In genomic region chr6:60828429-60829264, GRCm38 (mm10) we compare ENCODE assay signal across 8 mouse cellular contexts. TPM values are rescaled to one million over a fixed set of nuclear protein-coding genes. Genes with fewer than 3 reads are reported as not detected.
A peak's percentile ranks its signal among the peaks of the same experiment; 100 is the strongest.
DNase-seq lines count a peak whose midpoint lies in the region; ATAC-seq and TF ChIP-seq lines count a peak whose summit lies in the region.

No protein-coding gene starts in this region.

- H3K4me2 ChIP-seq in heart, embryonic 16.5 days (ENCODE audit: low read depth, low read length): peak overlapping the region; percentile 77
- peak overlapping the region; percentile 81 for H3K4me2 ChIP-seq in liver, embryonic 14.5 days (ENCODE audit: low read depth)
- peak overlapping the region; percentile 89 for H3K4me2 ChIP-seq in neural tube, embryonic 14.5 days (ENCODE audit: low read depth, low read length)

- no peaks in the 10 kb centered on the region; the same call in 1 of the 2 replicates for H3K27me3 ChIP-seq in heart, embryonic 16.5 days (ENCODE audit: control insufficient read depth, insufficient read depth, low read length)
- no peaks in the 10 kb centered on the region; the same call in 1 of the 2 replicates for H3K27me3 ChIP-seq in liver, embryonic 14.5 days (ENCODE audit: control insufficient read depth, insufficient read depth, low read length)
- no peaks in the 10 kb centered on the region for H3K27me3 ChIP-seq in neural tube, embryonic 14.5 days (ENCODE audit: control insufficient read depth, insufficient read depth, low read length)

- ATAC-seq in heart, embryonic 16.5 days (replicated peaks; ENCODE audit: extremely low read depth, insufficient read depth, low FRiP score): peak; percentile 83
- peak; percentile 83 for ATAC-seq in liver, embryonic 14.5 days (ENCODE audit: insufficient read depth)
- ATAC-seq in neural tube, embryonic 14.5 days (ENCODE audit: low read depth): peak; percentile 91

- TF ChIP-seq EP300 in liver, embryonic 14.5 days (IDR thresholded peaks at IDR 0.05; ENCODE audit: low read depth): 0 out of 2 replicates have a peak, but pooled peaks have one; percentile 43

- peak; percentile 53 for DNase-seq in 3134 (ENCODE audit: extremely low read depth, insufficient read length, low spot score)
- peak; percentile 59 for DNase-seq in adrenal gland, postnatal 14 days
- DNase-seq in embryo, embryonic 11.5 days (ENCODE audit: low read depth, low spot score): peak; percentile 56
- peak; percentile 49 to 58 for DNase-seq in kidney, postnatal 4 days
- DNase-seq in liver, embryonic 14.5 days (ENCODE audit: low read depth in 3 of 3, low spot score in 3 of 3): peak; percentile 71 to 80 (median 76)
- DNase-seq in B cell, adult 2 months: no peak

- peak overlapping the region; percentile 57 for H3K9ac ChIP-seq in heart, embryonic 16.5 days (ENCODE audit: low read length)
- peak overlapping the region; percentile 98 for H3K9ac ChIP-seq in liver, embryonic 14.5 days (replicated peaks)
- H3K9ac ChIP-seq in neural tube, embryonic 14.5 days (replicated peaks; ENCODE audit: low read depth, low read length): peak overlapping the region; percentile 58

- peaks cover 4% of the 10 kb centered on the region; the same call in 1 of the 2 replicates for H3K4me1 ChIP-seq in heart, embryonic 16.5 days (ENCODE audit: control insufficient read depth, insufficient read depth, low read length)
- peaks cover 13 to 16% of the 10 kb centered on the region in 2 experiments for H3K4me1 ChIP-seq in liver, embryonic 14.5 days (replicated peaks; ENCODE audit: control insufficient read depth in 2 of 2, insufficient read depth in 2 of 2, low read length in 1 of 2)
- no peaks in the 10 kb centered on the region for H3K4me1 ChIP-seq in neural tube, embryonic 14.5 days (ENCODE audit: control insufficient read depth, insufficient read depth, low read length)

- no peaks in the 10 kb centered on the region for H3K36me3 ChIP-seq in heart, embryonic 16.5 days (ENCODE audit: control insufficient read depth, insufficient read depth)
- peaks cover 23% of the 10 kb centered on the region for H3K36me3 ChIP-seq in liver, embryonic 14.5 days (replicated peaks; ENCODE audit: control insufficient read depth, insufficient read depth, low read depth)
- no peaks in the 10 kb centered on the region for H3K36me3 ChIP-seq in neural tube, embryonic 14.5 days (ENCODE audit: control insufficient read depth, insufficient read depth, low read length)

- WGBS in heart, embryonic 16.5 days: 1% methylated on average over 32 of the region's 35 CpGs
- WGBS in liver, embryonic 14.5 days (ENCODE audit: insufficient replicate concordance): 1% methylated on average over 35 of the region's 35 CpGs
- under 1% methylated on average over 35 of the region's 35 CpGs for WGBS in neural tube, embryonic 14.5 days

- TF ChIP-seq CTCF in liver, embryonic 14.5 days (IDR thresholded peaks at IDR 0.05; ENCODE audit: low read depth): peak; percentile 31; the same call in 1 of the 2 replicates

- no peaks in the 10 kb centered on the region for H3K9me3 ChIP-seq in heart, embryonic 16.5 days (replicated peaks; ENCODE audit: control insufficient read depth, low read length)
- H3K9me3 ChIP-seq in liver, embryonic 14.5 days (ENCODE audit: control insufficient read depth, low read length): no peaks in the 10 kb centered on the region
- H3K9me3 ChIP-seq in neural tube, embryonic 14.5 days (ENCODE audit: control insufficient read depth, low read length): no peaks in the 10 kb centered on the region

- no peak overlapping the region for H3K27ac ChIP-seq in heart, embryonic 16.5 days (ENCODE audit: low read length)
- H3K27ac ChIP-seq in liver, embryonic 14.5 days: peak overlapping the region; percentile 98
- H3K27ac ChIP-seq in neural tube, embryonic 14.5 days (ENCODE audit: low read depth, low read length): peak overlapping the region; percentile 78

- H3K4me3 ChIP-seq in heart, embryonic 16.5 days (ENCODE audit: low read length): peak overlapping the region; percentile 64
- H3K4me3 ChIP-seq in liver, embryonic 14.5 days (ENCODE audit: insufficient read depth in 1 of 2, low read depth in 2 of 2, low read length in 2 of 2): peak overlapping the region; percentile 94 to 98
- H3K4me3 ChIP-seq in neural tube, embryonic 14.5 days (ENCODE audit: low read depth, low read length): peak overlapping the region; percentile 53

RNA-seq across cellular contexts. Expression of gene Snca, which starts 1.0 kb away (rescaled TPM):
- 31.4 and 46.0 TPM in 2 replicates for total RNA-seq in adrenal gland, postnatal 14 days (2021)
- 88.1 and 104 TPM in 2 replicates for polyA plus RNA-seq in heart, embryonic 16.5 days (2015; fragmentation: Nextera tagmentation; extraction: Ambion mirVana)
- polyA plus RNA-seq in liver, embryonic 14.5 days (2012; rRNA removed): 177 and 253 TPM in 2 replicates
- 385 and 388 TPM in 2 replicates for polyA plus RNA-seq in liver, embryonic 14.5 days (2014; fragmentation: Nextera tagmentation; extraction: Ambion mirVana)
- 166 and 258 TPM in 2 replicates for polyA plus RNA-seq in neural tube, embryonic 14.5 days (2014; fragmentation: Nextera tagmentation; extraction: Ambion mirVana)

Comparison
In these comparisons a context has a peak if more than half of its experiments do, and no peak if none do; other contexts are left out.
1. DNase-seq: peak in 3134 (single experiment), adrenal gland, postnatal 14 days (single experiment), embryo, embryonic 11.5 days (single experiment), kidney, postnatal 4 days (2 of 2) and liver, embryonic 14.5 days (3 of 3); none in B cell, adult 2 months (0 of 2).
2. Peak in every context shown above with its lines, with median percentiles within 50 percentile points of each other: ATAC-seq, H3K4me2 ChIP-seq, H3K4me3 ChIP-seq and H3K9ac ChIP-seq.